Mouse (Mus musculus) heart, adult 2 months (tissue): ENCODE measurements around the gene Hectd3.

ENCODE experiments used
- CTCF ChIP-seq: fragments of 200-600 bp; IDR thresholded peaks from 2 replicates; pipeline ENCODE4 v1.8.1; 2022; ENCODE audit warnings: antibody characterized with exemption, mild to moderate bottlenecking, moderate library complexity
- EP300 ChIP-seq: fragments of 200-500 bp; IDR thresholded peaks from 2 replicates; pipeline ENCODE4 v1.6.1; 2011; ENCODE audit warnings: low read depth, low read length, control low read depth; ENCODE audit not compliant: insufficient read depth
- POLR2A ChIP-seq: fragments of 200-500 bp; IDR thresholded peaks from 2 replicates; pipeline ENCODE4 v1.6.1; 2011; ENCODE audit warnings: mild to moderate bottlenecking, low read depth, low read length, control low read depth; ENCODE audit not compliant: insufficient read depth

DNA sequence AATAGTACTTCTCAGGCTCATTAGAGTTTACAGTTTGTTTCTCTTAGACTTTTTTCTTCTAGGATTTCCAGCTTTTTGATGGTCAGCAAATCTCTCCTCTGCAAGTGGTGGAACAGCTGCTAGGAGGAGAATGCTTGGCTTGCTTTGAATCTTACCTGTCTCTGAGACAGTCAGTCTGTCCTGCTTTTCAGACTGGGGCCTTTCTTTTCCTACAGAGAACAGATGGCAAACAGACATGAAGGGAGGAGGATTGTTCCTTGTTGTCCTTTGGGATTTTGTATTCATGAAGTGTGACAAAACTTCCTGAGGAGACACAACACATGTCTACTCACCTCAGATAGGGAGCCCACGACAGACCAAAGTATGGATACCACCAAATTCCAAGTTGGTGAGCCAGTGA is 45.7 kb downstream of the Hectd3 start:
- TF ChIP-seq POLR2A (no peak), CTCF (no peak), EP300 (no peak)
